Mouse (Mus musculus) heart, postnatal 10 days (tissue): ENCODE data around the gene Eif4b. TPM values are rescaled to one million over a fixed set of nuclear protein-coding genes. Genes with fewer than 3 reads are reported as not detected.

ENCODE experiments used
- DNase-seq, 2 experiments: peaks; one replicate each; pipeline ENCODE4 v3.0.0; 2021
- intact Hi-C: fragments of 180-260 bp; cut with DNase I; formaldehyde crosslinking; loops from one replicate; pipeline ENCODE4 v1.15.1; 2025
- total RNA-seq, 2 experiments: library from RNA; stranded (reverse); gene quantifications; 2 replicates each; pipeline ENCODE4 v1.2.3; 2021

The Eif4b gene
- total RNA-seq, 2 experiments from 2014 or later, result 149 to 154 TPM

- intact Hi-C loops, result no loop called here
- DNase-seq, result no peak
These were observed 39.3 kb downstream of the Eif4b start for GRCm38 (mm10) chr15:102112827-102113226.

- no peak for DNase-seq
- intact Hi-C loops, result no loop called here
These were observed 40.1 kb downstream of the Eif4b start for GRCm38 (mm10) chr15:102113674-102114073.

- no peak for DNase-seq
- intact Hi-C loops, result loop anchor here (5.0 kb wide), 1 partner anchor 108 kb away; no protein-coding TSS in a partner anchor
These were observed 41.2 kb downstream of the Eif4b start for GRCm38 (mm10) chr15:102114651-102115260.

GRCm38 (mm10) chr15:102115731-102116231 is 42.2 kb downstream of the Eif4b start:
- intact Hi-C loops, result loop anchor here (5.0 kb wide), 1 partner anchor 107 kb away; no protein-coding TSS in a partner anchor
- peak in 1 of 2 experiments; percentile 21 for DNase-seq

GRCm38 (mm10) chr15:102116753-102117415 is 43.3 kb downstream of the Eif4b start:
- DNase-seq, result peak; percentile 11 to 39
- intact Hi-C loops, result loop anchor here (1.0 to 5.0 kb wide), 2 partner anchors 30 to 105 kb away; no protein-coding TSS in a partner anchor

- DNase-seq, result peak; percentile 57 to 58
- intact Hi-C loops, result loop anchor here (1.0 to 5.0 kb wide), 2 partner anchors 30 to 105 kb away; no protein-coding TSS in a partner anchor
These were observed 44.2 kb downstream of the Eif4b start for GRCm38 (mm10) chr15:102117461-102118443.

- intact Hi-C loops, result loop anchor here (5.0 kb wide), 1 partner anchor 104 kb away; no protein-coding TSS in a partner anchor
These were observed 45.0 kb downstream of the Eif4b start for GRCm38 (mm10) chr15:102118591-102118990.

GRCm38 (mm10) chr15:102119121-102119830 is 45.7 kb downstream of the Eif4b start:
- DNase-seq, result no peak
- intact Hi-C loops, result loop anchor here (5.0 kb wide), 1 partner anchor 103 kb away; no protein-coding TSS in a partner anchor

More at GRCm38 (mm10) chr15:102118591-102118990, 45.0 kb downstream of the Eif4b start:
- DNase-seq, result no peak

- DNase-seq, result peak; percentile 46 to 54
- intact Hi-C loops, result loop anchor here (5.0 kb wide), 1 partner anchor 102 kb away; no protein-coding TSS in a partner anchor
These were observed 46.2 kb downstream of the Eif4b start for GRCm38 (mm10) chr15:102119831-102120170.

GRCm38 (mm10) chr15:102120530-102120929 is 47.0 kb downstream of the Eif4b start:
- intact Hi-C loops, result no loop called here
- peak; percentile 54 to 57 for DNase-seq

GRCm38 (mm10) chr15:102126303-102126702 is 52.7 kb downstream of the Eif4b start:
- intact Hi-C loops, result no loop called here
- DNase-seq, result peak; percentile 77 to 81

GRCm38 (mm10) chr15:102133314-102133713 is 59.7 kb downstream of the Eif4b start:
- DNase-seq, result no peak
- intact Hi-C loops, result no loop called here

GRCm38 (mm10) chr15:102134709-102135108 is 61.1 kb downstream of the Eif4b start:
- intact Hi-C loops, result no loop called here
- DNase-seq, result no peak

GRCm38 (mm10) chr15:102135522-102136128 is 62.1 kb downstream of the Eif4b start:
- no peak for DNase-seq
- intact Hi-C loops, result no loop called here

- peak; percentile 99 for DNase-seq
- intact Hi-C loops, result no loop called here
These were observed 62.7 kb downstream of the Eif4b start, which contains the start of gene Spryd3 for GRCm38 (mm10) chr15:102136129-102136758. Spryd3 (minus strand) TSS chr15:102136234.

GRCm38 (mm10) chr15:102141120-102141519 is 67.5 kb downstream of the Eif4b start:
- intact Hi-C loops, result no loop called here
- no peak for DNase-seq

- peak; percentile 54 to 59 for DNase-seq
- intact Hi-C loops, result no loop called here
These were observed 69.6 kb downstream of the Eif4b start for GRCm38 (mm10) chr15:102142914-102143912.
